Mouse (Mus musculus) splenic B cell, adult 2 months (primary cell): ENCODE measurements around the gene 1190005I06Rik.

ENCODE experiments used
- DNase-seq: peaks from one replicate; pipeline ENCODE4 v3.0.0-alpha.2; 2011; ENCODE audit warnings: low read depth, low spot score
- H3K27me3 ChIP-seq: 2 replicates; pipeline ENCODE4 v1.6.1; 2012; ENCODE audit warnings: mild to moderate bottlenecking, low read length, moderate library complexity, mixed read lengths; ENCODE audit not compliant: control insufficient read depth, poor library complexity, insufficient read depth, severe bottlenecking
- H3K36me3 ChIP-seq: 2 replicates; pipeline ENCODE4 v1.6.1; 2012; ENCODE audit warnings: mild to moderate bottlenecking, low read length, moderate library complexity, mixed read lengths; ENCODE audit not compliant: control insufficient read depth, poor library complexity, insufficient read depth, severe bottlenecking

1190005I06Rik gene

DNA sequence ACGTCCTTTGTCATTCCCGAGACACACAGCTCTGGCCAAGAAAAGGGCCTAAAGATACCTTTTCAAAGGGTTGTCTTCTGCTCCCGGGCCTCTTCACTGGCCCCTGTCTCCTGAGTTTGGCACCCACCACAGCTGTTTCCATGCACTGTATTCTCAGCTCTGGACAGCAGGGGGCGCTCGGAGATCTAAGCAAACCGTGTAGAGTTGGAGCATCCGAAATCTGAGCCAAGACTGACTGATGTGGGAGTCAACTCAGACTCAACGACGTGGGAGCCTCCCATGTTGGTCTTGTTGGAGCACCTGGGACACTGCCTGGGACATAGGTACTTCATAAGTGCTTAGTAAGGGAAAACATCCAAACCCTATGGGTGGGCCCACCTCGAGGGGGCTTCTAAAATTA lies 31.0 kb upstream of the 1190005I06Rik start:
- no peaks in the 10 kb centered on the region for H3K27me3 ChIP-seq
- DNase-seq = peak; percentile 90
- H3K36me3 ChIP-seq = no peaks in the 10 kb centered on the region

- H3K36me3 ChIP-seq = peaks cover 3% of the 10 kb centered on the region; the same call in 1 of the 2 replicates
- no peaks in the 10 kb centered on the region for H3K27me3 ChIP-seq
- no peak for DNase-seq
Measured at GRCm38 (mm10) chr8:120675718-120676117, 28.3 kb upstream of the 1190005I06Rik start.

- peaks cover 7% of the 10 kb centered on the region; the same call in 1 of the 2 replicates for H3K36me3 ChIP-seq
- H3K27me3 ChIP-seq = no peaks in the 10 kb centered on the region
- no peak for DNase-seq
Measured at GRCm38 (mm10) chr8:120673298-120673697, 25.9 kb upstream of the 1190005I06Rik start.

DNA sequence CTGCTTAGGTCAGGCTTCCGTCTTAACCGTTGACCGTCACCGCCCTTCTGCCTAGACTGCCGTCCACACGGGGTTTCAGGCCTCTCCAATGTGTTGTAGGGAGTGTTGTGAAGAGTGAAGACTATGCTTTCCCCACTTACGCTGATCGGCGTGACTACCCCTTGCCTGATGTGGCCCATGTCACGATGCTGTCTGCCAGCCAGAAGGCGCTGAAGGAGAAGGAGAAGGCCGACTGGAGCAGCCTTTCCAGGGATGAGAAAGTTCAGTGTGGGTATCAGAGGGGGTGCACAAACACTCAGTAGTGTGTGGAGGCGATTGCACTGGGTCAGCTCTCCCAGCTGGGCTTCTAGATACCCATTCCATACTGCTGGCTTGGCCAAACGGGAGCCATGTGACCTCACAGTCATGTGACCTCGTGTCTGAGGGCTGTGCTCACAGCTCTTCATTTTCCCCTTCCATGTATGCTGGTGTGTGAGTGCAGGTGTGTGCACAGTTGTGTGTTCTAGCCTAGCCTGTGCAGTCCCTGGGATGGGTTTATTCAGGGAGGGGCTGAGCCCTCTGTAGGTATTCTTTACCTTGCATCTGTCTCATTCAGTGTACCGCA lies 25.3 kb upstream of the 1190005I06Rik start:
- no peaks in the 10 kb centered on the region for H3K27me3 ChIP-seq
- no peak for DNase-seq
- peaks cover 7% of the 10 kb centered on the region; the same call in 1 of the 2 replicates for H3K36me3 ChIP-seq

- no peaks in the 10 kb centered on the region for H3K27me3 ChIP-seq
- no peak for DNase-seq
- peaks cover 7% of the 10 kb centered on the region; the same call in 1 of the 2 replicates for H3K36me3 ChIP-seq
Measured at GRCm38 (mm10) chr8:120671775-120672174, 24.3 kb upstream of the 1190005I06Rik start.

DNA sequence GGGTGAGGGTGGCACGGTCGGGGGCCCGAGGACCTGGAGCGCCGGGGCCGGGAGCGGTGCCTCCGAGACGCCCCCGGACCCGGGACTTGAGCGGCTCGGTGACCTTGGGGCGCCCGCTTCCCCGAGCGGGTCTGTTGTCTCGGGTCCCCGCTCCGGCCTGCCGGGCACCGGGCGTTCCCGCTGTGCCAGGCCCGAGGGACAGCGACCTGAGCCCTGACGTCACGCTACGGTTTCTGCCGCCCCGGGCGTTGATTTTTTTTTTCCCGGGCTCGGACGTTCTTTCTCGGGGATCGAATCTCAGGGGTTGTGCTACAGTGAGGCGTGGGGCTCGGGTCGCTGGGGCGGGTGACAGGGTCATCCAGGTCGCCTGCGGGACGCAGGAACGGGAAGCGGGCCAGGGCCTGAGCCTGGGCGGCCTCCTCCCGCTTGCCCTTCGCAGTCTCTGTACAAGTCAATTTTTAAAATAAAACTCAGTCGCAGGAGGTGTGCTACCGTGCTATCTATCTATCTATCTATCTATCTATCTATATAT lies 21.0 kb upstream of the 1190005I06Rik start, which contains the start of gene Emc8:
TSS of gene Emc8 (minus strand) at position 200 of the 532 bp plus-strand sequence.
- no peaks in the 10 kb centered on the region for H3K27me3 ChIP-seq

DNA sequence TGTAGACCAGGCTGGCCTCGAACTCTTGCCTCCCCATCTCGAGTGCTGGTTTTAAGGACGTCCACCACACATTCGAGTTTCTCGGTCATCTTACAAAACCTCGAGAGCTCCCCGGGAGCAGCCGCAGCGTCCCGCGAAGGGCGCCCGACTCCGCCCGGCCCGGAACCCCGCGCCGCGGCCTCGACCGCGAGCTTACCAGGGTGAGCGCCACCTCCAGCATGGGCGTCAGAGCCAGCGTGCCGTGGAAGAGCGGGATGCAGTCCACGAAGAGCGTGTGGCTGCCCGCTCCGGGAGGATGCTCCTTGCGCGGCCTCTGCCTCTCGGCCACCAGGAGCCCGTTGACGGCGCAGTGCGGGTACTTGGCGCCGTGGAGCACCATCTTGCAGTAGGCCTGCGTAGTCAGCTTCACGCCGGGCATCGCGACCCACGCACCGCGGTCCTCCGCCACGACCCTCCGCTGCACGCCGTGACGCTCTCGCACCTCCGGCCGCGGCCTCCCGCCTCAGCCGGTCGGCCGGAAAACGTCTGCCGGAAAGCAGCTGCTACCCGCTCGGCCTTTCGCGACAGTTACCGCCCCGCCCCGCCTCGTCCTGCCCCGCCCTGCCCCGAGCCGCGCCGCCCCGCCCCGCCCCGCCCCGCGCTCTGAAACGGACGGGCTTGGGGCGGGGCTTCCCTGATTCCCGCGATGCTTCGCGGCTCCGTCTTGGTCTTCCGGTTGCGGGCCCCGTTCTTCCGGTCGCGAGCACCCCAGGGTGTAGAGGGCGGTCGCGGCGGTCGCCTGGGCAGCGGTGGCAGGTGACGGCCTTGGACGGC lies 20.3 kb upstream of the 1190005I06Rik start, which contains the start of the genes Gm27021 and Cox4i1:
TSS of gene Gm27021 (minus strand) at position 519 of the 813 bp plus-strand sequence.
TSS of gene Cox4i1 (plus strand) at position 662 of the 813 bp plus-strand sequence.
- DNase-seq = peak; percentile 94
- Histone ChIP-seq H3K27me3 (no peaks in the 10 kb centered on the region), H3K36me3 (peaks cover 5% of the 10 kb centered on the region)

More for the DNA sequence above, 21.0 kb upstream of the 1190005I06Rik start, which contains the start of gene Emc8:
- H3K36me3 ChIP-seq = peaks cover 7% of the 10 kb centered on the region
- no peak for DNase-seq

DNA sequence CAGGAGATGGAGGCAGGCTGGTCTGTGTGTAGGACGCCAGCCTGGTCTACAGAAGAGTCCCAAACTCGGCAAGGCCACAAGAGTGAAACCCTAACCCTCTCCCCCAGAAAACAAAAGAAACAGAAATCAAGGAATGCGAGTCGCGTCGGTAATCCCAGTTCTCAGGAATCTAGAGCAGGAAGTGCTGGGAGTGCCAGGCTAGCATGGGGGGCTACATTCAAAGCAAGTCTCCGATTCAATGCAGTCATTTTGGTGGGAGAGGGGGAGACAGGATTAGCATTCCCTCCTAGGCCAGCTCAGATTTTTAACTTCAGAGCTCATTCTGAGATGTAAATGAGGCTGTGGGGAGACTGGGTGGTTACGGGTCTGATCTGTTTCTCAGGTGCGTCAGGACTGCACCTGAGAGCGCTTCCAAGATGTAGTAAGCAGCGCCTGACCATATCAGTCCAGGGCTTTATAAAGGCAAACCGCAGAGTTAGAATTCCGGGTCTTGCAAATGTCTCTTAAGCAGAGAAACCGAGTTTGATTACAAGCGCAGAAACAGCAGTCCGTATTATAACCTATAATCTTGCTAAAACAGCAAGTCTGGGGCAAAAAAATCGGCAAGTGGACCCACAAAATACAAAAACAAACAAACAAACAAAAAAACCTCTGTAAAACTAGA lies 19.5 kb upstream of the 1190005I06Rik start:
- Histone ChIP-seq H3K36me3 (peaks cover 5% of the 10 kb centered on the region), H3K27me3 (no peaks in the 10 kb centered on the region)
- DNase-seq = no peak

GRCm38 (mm10) chr8:120665726-120666455 lies 18.5 kb upstream of the 1190005I06Rik start:
- DNase-seq = peak; percentile 45
- peaks cover 5% of the 10 kb centered on the region for H3K36me3 ChIP-seq
- no peaks in the 10 kb centered on the region for H3K27me3 ChIP-seq

- no peak for DNase-seq
- peaks cover 2% of the 10 kb centered on the region for H3K36me3 ChIP-seq
- no peaks in the 10 kb centered on the region for H3K27me3 ChIP-seq
Measured at GRCm38 (mm10) chr8:120664566-120664965, 17.1 kb upstream of the 1190005I06Rik start.

DNA sequence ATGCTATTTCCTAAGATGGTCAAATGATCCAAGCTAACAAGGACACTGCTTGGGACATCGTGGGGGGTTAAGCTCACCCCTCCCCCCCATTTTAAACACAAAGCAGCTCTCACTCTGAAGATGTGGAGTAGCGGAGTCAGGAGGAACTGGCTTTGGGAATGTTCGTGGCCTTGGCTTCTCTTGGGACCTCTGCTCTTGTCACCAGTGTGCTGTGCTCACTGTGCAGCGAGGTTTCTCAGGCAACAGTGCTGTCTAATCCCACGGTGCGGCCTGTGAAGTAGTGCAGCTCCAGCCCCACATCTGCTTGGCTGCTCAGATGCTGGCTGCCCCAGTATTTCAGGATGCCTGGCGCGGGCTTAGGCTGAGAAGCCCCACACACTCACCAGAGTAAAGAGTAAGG lies 10.0 kb upstream of the 1190005I06Rik start:
- no peaks in the 10 kb centered on the region for H3K27me3 ChIP-seq
- no peak for DNase-seq

GRCm38 (mm10) chr8:120656322-120657052 lies 9.1 kb upstream of the 1190005I06Rik start:
- Histone ChIP-seq H3K36me3 (peaks cover 12% of the 10 kb centered on the region), H3K27me3 (no peaks in the 10 kb centered on the region)
- DNase-seq = no peak

More for the DNA sequence above, 10.0 kb upstream of the 1190005I06Rik start:
- H3K36me3 ChIP-seq = peaks cover 12% of the 10 kb centered on the region

GRCm38 (mm10) chr8:120644663-120645062 lies 2.8 kb downstream of the 1190005I06Rik start:
- Histone ChIP-seq H3K36me3 (no peaks in the 10 kb centered on the region), H3K27me3 (no peaks in the 10 kb centered on the region)
- no peak for DNase-seq
